Mouse (Mus musculus) lung, postnatal 0 days (tissue): ENCODE measurements around the gene Ntan1. TPM values are rescaled to one million over a fixed set of nuclear protein-coding genes. Genes with fewer than 3 reads are reported as not detected.
"Not testable (repeated sequence)": the region's sequence is repeated elsewhere in the genome, so short reads cannot be mapped to it uniquely, and the experiment has no call there.

ENCODE experiments used
- ATAC-seq: fragments of 200-750 bp; cut with Nextera tagmentation; 2 replicates; pipeline ENCODE4 v1.8.0; 2017; ENCODE audit warnings: moderate library complexity
- DNase-seq: peaks from one replicate; pipeline ENCODE4 v3.0.0-alpha.2; 2016; ENCODE audit warnings: low spot score
- H3K27ac ChIP-seq: fragments of 300-500 bp; sonication (generic); 2 replicates; pipeline ENCODE4 v1.5.1; 2014; ENCODE audit warnings: antibody characterized with exemption, mild to moderate bottlenecking, low read length, mixed read lengths
- H3K27me3 ChIP-seq: fragments of 300-500 bp; sonication (generic); replicated peaks from 2 replicates; pipeline ENCODE4 v1.6.1; 2014; ENCODE audit warnings: low read length, mixed read lengths; ENCODE audit not compliant: insufficient read depth
- H3K36me3 ChIP-seq: fragments of 300-500 bp; sonication (generic); 2 replicates; pipeline ENCODE4 v1.6.1; 2014; ENCODE audit warnings: low read length, mixed read lengths; ENCODE audit not compliant: insufficient read depth
- H3K4me1 ChIP-seq: fragments of 300-500 bp; sonication (generic); 2 replicates; pipeline ENCODE4 v1.6.1; 2014; ENCODE audit warnings: antibody characterized with exemption, low read depth, low read length, mixed read lengths; ENCODE audit not compliant: insufficient read depth
- H3K4me2 ChIP-seq: fragments of 300-500 bp; sonication (generic); replicated peaks from 2 replicates; pipeline ENCODE4 v1.6.1; 2014; ENCODE audit warnings: low read depth, mild to moderate bottlenecking, low read length, moderate library complexity, mixed read lengths
- H3K4me3 ChIP-seq: fragments of 300-500 bp; sonication (generic); 2 replicates; pipeline ENCODE4 v1.5.1; 2014; ENCODE audit warnings: low read depth, low read length
- H3K9ac ChIP-seq: fragments of 300-500 bp; sonication (generic); replicated peaks from 2 replicates; pipeline ENCODE4 v1.6.1; 2014; ENCODE audit warnings: low read depth, mild to moderate bottlenecking
- H3K9me3 ChIP-seq: fragments of 300-500 bp; sonication (generic); 2 replicates; pipeline ENCODE4 v1.6.1; 2016; ENCODE audit warnings: low read length, mixed read lengths
- CTCF ChIP-seq: IDR thresholded peaks from 2 replicates; pipeline ENCODE4 v1.5.1; 2016; ENCODE audit warnings: antibody characterized with exemption, mild to moderate bottlenecking
- EP300 ChIP-seq: IDR thresholded peaks from 2 replicates; pipeline ENCODE4 v1.6.1; 2016; ENCODE audit warnings: antibody characterized with exemption, mild to moderate bottlenecking, control low read depth
- WGBS: fragments of 180-500 bp; shearing (Covaris S2); extraction: QIAGEN DNeasy Blood & Tissue Kit; methylation state at CpG from one replicate; pipeline ENCODE4 v1.1.7; 2014; 5-methylcytosine and 5-hydroxymethylcytosine counted together
- polyA plus RNA-seq: library from polyadenylated mRNA; unstranded; fragments of >200 nt; fragmentation: Nextera tagmentation; extraction: Ambion mirVana; gene quantifications from 2 replicates; pipeline ENCODE4 v1.2.1, GENCODE M21; 2015

Gene Ntan1
- polyA plus RNA-seq, 1 experiment from 2014 or later = 141 TPM

GRCm38 (mm10) chr16:13781216-13781615 is 37.4 kb upstream of the Ntan1 start:
- Histone ChIP-seq H3K4me3 (peak overlapping the region; percentile 84), H3K4me1 (peaks cover 11% of the 10 kb centered on the region; the same call in 1 of the 2 replicates), H3K9me3 (no peaks in the 10 kb centered on the region), H3K27ac (0 out of 2 replicates have a peak overlapping the region, but pooled peaks have one; percentile 90), H3K4me2 (peak overlapping the region; percentile 76), H3K36me3 (0 out of 2 replicates have a peak, but pooled peaks cover 14% of the 10 kb centered on the region), H3K9ac (peak overlapping the region; percentile 95), H3K27me3 (no peaks in the 10 kb centered on the region)
- WGBS = 20% methylated on average over 8 of the region's 8 CpGs
- no peak for TF ChIP-seq EP300
- TF ChIP-seq CTCF = no peak
- DNase-seq = no peak
- no peak for ATAC-seq

- 77% methylated on average over 3 of the region's 3 CpGs for WGBS
- peaks cover 21% of the 10 kb centered on the region for H3K36me3 ChIP-seq
- no peak for TF ChIP-seq EP300
- TF ChIP-seq CTCF = no peak
Measured at GRCm38 (mm10) chr16:13785932-13786331, 32.7 kb upstream of the Ntan1 start.

GRCm38 (mm10) chr16:13793441-13793840 is 25.2 kb upstream of the Ntan1 start:
- 88% methylated on average over 2 of the region's 2 CpGs for WGBS
- H3K27me3 ChIP-seq, H3K9ac ChIP-seq, H3K4me1 ChIP-seq, H3K4me3 ChIP-seq, H3K27ac ChIP-seq, DNase-seq, ATAC-seq, H3K4me2 ChIP-seq, H3K9me3 ChIP-seq: not testable (repeated sequence)
- peaks cover 42% of the 10 kb centered on the region for H3K36me3 ChIP-seq

More at GRCm38 (mm10) chr16:13785932-13786331, 32.7 kb upstream of the Ntan1 start:
- ATAC-seq = no peak
- Histone ChIP-seq H3K4me3 (no peak overlapping the region), H3K9me3 (no peaks in the 10 kb centered on the region), H3K4me2 (no peak overlapping the region), H3K4me1 (peaks cover 6% of the 10 kb centered on the region; the same call in 1 of the 2 replicates), H3K9ac (no peak overlapping the region), H3K27ac (no peak overlapping the region), H3K27me3 (no peaks in the 10 kb centered on the region)
- no peak for DNase-seq

GRCm38 (mm10) chr16:13796746-13797175 is 21.9 kb upstream of the Ntan1 start:
- Histone ChIP-seq H3K9me3 (no peaks in the 10 kb centered on the region), H3K27me3 (no peaks in the 10 kb centered on the region), H3K4me1 (no peaks in the 10 kb centered on the region), H3K27ac (no peak overlapping the region), H3K4me3 (no peak overlapping the region), H3K4me2 (no peak overlapping the region), H3K9ac (no peak overlapping the region), H3K36me3 (peaks cover 55% of the 10 kb centered on the region)
- DNase-seq (no peak), ATAC-seq (no peak)
- TF ChIP-seq CTCF = no peak
- no peak for TF ChIP-seq EP300
- WGBS = 87% methylated on average over 5 of the region's 5 CpGs

- Histone ChIP-seq H3K27me3 (no peaks in the 10 kb centered on the region), H3K4me2 (no peak overlapping the region), H3K4me1 (no peaks in the 10 kb centered on the region), H3K4me3 (no peak overlapping the region), H3K9ac (no peak overlapping the region), H3K27ac (no peak overlapping the region), H3K36me3 (peaks cover 37% of the 10 kb centered on the region), H3K9me3 (no peaks in the 10 kb centered on the region)
- TF ChIP-seq CTCF = no peak
- TF ChIP-seq EP300 = no peak
- 98% methylated on average over 4 of the region's 4 CpGs for WGBS
- DNase-seq = no peak
- no peak for ATAC-seq
Measured at GRCm38 (mm10) chr16:13801231-13801630, 17.4 kb upstream of the Ntan1 start.

- no peak for DNase-seq
- TF ChIP-seq CTCF (no peak), EP300 (no peak)
- no peak for ATAC-seq
- H3K9me3 ChIP-seq = no peaks in the 10 kb centered on the region
- H3K9ac ChIP-seq = no peak overlapping the region
- H3K27me3 ChIP-seq = no peaks in the 10 kb centered on the region
- no peak overlapping the region for H3K27ac ChIP-seq
- peaks cover 29% of the 10 kb centered on the region for H3K36me3 ChIP-seq
- 84% methylated on average over 5 of the region's 5 CpGs for WGBS
- no peaks in the 10 kb centered on the region for H3K4me1 ChIP-seq
- no peak overlapping the region for H3K4me3 ChIP-seq
- H3K4me2 ChIP-seq = no peak overlapping the region
Measured at GRCm38 (mm10) chr16:13804666-13805065, 14.0 kb upstream of the Ntan1 start.

- no peak for DNase-seq
- H3K4me2 ChIP-seq = no peak overlapping the region
- no peak overlapping the region for H3K27ac ChIP-seq
- no peak overlapping the region for H3K4me3 ChIP-seq
- H3K9ac ChIP-seq = no peak overlapping the region
- peaks cover 25% of the 10 kb centered on the region for H3K36me3 ChIP-seq
- no peaks in the 10 kb centered on the region for H3K27me3 ChIP-seq
- TF ChIP-seq EP300 = no peak
- no peak for TF ChIP-seq CTCF
- peak; percentile 40 for ATAC-seq
- 64% methylated on average over 4 of the region's 4 CpGs for WGBS
- H3K9me3 ChIP-seq = no peaks in the 10 kb centered on the region
- no peaks in the 10 kb centered on the region for H3K4me1 ChIP-seq
Measured at GRCm38 (mm10) chr16:13807616-13808015, 11.0 kb upstream of the Ntan1 start.
